Mouse (Mus musculus): Measurements from ENCODE around the gene Maob.

Gene Maob

DNA sequence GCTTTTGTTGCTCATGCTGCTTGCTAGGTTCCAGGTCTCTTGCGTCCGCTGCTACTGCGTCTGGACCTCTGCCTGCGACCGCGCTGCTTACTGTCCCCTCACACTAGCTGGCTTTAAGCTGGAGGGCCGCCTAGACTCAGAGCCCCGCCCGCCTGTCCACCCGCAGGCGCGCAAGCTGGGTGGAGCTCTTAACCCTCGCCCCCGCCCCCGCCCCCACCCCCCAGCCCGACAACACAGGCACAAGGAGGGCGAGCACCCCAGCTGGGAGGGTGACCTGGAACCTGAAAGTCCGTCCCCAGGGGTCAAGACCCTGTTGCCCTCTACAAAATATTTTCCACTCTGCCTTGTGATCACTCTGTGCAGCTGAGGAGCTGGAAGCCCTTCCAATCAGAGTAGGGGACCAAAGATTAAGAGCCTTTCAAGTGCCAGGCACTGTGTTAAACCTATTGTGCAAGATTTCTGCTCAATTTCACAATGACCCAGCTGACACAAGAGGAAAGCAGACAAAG lies at the start of gene Maob:
Gene Maob, minus strand, starts transcription at position 106 of the 509 bp plus-strand sequence.
- DNase-seq, result no peak

DNA sequence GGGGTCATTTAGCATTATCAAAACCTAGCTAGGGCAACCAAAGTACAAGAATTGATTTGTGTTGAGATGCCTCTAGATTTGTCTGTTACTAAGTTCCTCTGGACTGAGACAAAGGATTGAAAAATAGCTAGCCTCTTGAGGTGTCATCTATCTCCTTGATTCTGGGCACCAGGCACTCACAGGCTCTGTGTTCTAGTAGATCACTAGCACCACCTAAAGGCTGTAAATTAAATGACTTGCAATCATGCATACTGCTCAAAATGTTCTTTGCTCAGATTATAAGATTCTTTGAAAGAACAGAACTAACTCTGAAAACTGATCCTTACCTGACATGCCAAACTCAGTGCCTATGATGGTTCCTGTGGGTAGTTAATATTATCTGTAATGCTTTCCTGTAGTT lies 43.1 kb upstream of the Maob start:
- DNase-seq, result no peak

DNA sequence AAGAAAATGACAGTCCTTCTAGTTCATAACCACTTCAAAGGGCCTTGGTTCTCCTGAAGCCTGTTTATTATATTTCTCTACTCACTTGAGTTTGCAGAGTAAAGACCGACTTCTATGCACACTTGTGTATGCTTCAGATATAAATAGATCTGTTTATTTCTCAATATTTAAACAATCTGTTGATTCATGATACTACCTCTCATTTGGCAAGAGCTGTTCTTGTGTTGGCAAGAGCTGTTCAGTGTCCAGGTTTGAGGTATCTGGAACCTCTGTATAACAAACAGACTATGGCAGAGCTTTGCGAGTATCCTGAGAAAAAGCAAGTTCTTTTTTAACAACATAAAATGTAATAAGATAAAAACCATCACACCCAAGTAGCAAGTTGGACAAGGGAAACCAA lies 28.9 kb upstream of the Maob start:
- no peak for DNase-seq

DNA sequence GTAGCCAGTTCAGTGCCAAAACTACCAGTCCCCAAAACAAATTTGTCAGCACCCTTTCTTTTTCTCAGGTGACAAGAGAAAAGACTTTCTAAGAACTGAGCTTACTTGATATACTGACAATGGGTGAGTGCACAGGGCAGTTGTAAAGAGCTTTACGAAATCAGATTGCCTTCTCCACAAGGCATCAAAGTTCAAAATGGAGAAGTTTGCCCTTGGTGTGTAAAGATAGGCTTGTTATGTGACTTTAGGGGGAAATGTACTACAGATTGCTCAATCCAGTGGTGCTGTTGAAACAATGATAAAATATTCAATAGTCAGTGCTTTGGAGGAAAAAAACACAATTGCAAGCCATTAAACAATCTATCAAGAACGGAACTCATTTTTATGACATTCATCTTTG lies 24.3 kb upstream of the Maob start:
- DNase-seq, result no peak

DNA sequence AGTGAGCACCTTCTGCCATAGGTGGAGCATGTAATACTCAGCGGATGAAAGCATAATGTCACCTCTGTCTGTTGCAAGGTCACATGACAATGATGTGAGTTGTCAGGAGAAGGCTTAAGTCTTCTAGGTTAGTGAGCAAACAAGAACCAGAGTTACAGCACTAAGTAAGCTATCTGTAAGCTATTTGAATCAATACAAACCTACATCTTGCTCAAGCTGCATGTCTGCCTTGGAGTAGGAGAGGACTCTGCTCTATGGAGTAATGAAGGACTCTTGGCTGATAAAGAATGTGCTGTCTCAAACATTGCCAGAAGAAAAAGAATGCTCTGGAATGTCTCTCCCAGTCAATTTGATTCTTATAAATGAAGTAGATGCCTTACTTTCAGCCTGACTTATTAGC lies 20.1 kb upstream of the Maob start:
- no peak for DNase-seq

DNA sequence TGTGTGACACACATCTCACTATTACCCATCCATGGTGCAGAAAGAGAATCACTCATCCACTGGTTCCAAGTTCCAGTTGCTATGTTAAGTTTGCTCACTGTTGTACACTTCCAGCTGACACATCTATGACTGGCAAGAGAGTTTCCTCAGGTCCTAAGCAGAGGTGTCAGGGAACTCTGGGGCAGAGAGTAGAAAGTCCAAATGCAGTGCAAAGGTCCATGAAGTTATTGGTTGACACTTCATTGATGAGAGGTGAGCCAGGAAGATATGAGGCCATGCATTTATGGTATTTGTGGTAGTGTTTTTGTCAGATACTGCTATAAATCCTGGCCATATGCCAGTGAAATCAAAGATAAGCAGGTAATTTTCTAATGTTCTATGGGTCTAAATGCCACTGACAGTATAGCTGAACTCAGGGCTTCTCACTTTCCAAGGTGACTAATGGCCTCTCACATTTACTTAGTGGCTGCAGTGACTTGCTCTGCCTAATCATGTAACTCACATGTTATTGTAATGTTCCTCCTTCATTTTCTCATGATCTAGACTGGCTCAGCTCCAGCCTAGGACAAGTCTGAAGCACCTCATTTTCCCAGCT lies 19.4 kb upstream of the Maob start:
- DNase-seq, result no peak

DNA sequence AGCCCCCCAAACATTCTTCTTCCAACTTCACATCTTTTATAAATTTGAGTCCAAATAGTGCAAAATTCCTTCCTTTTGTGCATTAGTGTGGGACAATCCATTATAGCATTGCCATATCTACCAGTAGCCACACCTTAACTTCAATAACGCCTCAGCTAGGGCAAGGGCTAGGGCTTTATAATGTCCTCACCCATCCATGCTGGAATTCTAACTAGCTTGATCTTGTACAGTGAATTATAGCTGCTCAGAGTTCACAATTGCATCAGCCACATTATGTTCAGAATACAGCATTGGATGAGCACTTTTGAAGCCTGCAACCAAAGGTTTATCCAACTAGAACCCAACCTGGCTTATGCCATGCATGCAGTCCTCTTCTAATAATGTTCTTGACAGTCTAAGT lies 8.9 kb upstream of the Maob start:
- no peak for DNase-seq

DNA sequence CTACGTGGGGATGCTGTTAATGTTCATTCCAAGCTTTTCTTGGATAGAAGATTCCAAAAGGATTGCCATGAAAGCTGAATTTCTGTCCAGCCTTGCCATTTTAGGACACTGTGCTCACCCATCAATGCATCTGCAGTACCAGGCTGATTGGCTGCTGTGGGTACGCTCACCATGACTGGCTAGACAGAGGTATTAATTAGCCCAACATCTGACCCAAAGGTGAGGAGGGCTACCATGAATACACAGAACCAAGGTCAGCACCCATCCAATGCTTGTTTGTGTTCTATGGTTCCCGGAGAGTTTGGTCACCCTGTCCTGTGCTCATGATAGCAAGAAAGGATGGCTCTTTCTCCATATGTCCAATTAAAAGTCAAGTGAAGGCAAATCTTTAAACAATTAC lies 1.2 kb downstream of the Maob start:
- no peak for DNase-seq

DNA sequence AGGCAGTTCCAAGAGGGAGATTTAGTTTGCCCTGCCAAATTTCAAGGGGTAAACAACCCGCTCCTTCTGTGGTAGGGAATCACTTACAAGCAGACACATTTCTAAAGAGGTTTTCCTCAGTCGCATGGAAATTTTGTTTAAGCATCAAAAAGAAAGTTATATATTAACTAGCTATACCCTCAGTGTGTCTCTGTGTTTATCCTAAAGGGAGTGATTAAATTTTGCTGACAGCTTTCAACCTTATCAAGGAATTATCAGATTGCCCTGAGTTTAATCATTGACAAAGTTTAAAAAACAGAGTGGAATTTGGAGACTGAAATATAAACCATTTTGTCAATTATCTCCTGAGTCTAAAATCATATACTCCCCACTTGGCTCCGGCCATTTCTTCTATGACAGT lies 5.1 kb downstream of the Maob start:
- DNase-seq, result no peak

DNA sequence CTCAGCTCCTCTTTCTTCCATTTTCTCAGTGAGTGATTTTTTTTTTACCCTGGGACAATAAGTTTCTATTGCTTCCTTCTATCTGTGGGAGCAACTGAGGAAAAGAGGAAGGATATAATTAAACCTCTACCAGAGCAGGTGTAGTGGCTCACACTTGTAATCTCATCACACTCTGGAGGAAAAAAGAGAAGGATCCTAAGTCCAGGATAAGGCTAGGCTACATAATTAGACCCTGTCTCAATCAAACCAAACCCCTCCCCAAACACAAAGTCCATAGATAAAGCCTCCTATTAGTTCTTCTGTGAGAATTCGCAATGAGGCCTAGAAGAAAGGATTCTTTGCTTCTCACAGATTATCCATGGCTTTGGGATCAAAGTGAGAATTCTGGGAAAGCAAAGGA lies 49.7 kb downstream of the Maob start:
- DNase-seq, result no peak

DNA sequence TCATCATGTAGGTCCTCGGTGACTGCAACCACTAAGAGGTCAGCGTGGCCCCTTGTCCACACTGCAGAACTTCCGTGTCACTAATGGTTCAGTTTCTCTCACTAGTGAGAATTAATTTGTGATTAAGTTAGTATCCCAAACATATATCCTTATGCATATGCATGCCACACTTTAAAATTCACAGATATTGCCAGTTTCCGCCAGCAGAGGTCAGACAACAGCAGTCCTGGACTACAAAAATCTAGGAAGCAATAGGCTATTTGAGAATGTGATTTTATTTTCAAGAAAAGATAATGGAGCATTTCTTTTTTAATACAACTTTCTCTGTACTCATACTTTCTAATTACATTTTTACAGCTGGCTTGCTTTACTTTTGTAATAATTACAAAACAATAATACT lies 51.0 kb downstream of the Maob start:
- DNase-seq, result peak; percentile 1 to 2

DNA sequence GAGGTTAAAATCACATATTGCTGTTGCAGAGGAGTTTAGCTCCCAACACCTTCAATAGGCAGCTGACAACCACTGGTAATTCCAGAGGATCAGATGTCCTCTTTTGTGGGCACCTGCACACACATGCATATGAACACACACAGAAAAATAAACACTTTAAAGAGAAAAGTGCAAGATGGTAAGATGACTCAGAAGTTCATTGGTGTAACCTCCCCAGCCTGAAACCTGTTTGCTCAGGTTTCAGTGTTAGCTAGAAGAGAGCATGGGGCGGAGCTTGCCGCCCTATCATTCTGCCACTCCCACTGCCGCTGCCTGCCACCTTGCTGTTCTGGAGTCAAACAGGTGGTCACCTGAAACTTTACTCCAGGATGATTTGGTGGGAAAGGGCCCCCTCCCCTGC lies 55.7 kb downstream of the Maob start:
- DNase-seq, result no peak

DNA sequence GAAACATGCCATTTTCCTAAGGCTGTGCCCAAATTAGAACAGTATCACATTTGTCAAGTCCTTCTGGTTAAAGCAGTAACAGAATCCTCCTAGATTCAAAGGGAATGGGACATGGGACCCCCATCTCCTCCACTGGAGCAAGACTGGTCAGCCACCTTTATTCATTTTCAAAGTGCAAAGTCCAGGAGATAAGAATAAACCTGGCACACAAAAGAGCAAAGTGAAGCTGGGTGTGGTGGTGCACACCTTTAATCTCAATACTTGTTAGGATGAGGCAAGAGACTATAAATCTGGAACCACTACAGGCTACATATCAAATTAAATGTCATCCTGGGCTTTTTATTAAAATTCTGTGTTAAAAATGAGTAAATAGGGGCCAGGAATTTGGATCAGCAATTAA lies 62.4 kb downstream of the Maob start:
- DNase-seq, result no peak

DNA sequence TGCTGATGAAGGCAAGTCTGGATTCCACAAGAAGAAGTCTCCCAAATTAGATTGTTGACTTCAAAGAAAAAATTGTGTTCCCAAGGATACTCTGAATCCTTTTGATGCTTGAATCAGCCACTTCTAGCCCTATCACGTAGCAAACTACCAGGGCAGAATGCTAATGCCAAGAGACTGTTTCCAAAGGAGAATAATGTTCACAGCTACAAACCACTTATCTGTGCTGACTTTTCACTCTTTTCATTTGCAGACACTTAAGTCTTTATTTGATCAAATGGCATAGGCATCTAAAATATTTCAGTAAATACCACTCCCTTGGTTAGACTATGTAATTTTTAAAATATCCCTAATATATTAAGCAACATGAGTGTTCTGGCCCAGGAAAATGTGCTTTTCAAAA lies 68.2 kb downstream of the Maob start:
- no peak for DNase-seq

DNA sequence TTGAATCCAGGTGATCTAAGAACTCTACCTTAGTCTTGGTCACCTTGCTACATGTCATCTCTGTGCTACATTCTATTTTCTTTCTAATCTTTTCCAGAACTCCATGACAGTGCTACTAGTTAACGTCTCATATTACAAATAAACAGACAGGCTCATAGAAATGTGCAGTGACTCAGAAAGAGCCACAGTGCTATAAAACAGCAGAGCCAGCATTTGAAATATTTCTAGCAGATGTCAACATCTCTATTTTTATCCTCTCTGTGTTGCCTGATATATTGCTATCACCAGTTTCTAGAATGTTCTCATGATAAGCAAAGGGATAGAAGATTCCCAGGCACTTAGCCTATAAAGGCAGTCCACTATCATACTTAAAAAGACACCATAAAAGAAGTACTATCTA lies 103.1 kb downstream of the Maob start:
- DNase-seq, result no peak

DNA sequence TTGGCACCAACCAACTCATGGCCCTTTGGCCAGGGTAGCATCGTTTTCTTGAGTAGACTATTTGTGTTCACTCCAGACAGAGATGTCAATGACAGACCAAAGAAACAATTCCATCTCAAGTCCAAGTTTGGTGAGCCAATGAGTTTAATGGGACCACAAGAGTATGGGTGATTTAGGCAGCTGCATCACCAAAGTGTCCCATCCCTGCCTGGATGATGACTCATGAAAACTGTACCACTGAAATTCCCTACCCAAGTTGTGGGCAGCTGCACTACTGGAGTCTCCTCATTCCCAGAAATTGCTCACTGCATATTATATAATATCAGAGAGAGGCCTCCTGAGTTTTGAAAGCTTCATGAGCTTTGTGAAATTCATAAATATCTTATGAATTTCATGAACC lies 111.1 kb downstream of the Maob start:
- DNase-seq, result no peak

Data from cerebellum, adult 18-20 months (tissue).